Mouse (Mus musculus) ES-Bruce4 (cell line): ENCODE results near the gene Mgat3.

ENCODE experiments used
- CTCF ChIP-seq: IDR thresholded peaks from one replicate; pipeline ENCODE4 v1.8.1; 2011; ENCODE audit warnings: low read depth, low read length
- EP300 ChIP-seq: IDR thresholded peaks from 2 replicates; pipeline ENCODE4 v1.6.1; 2011; ENCODE audit warnings: low read depth, low read length; ENCODE audit not compliant: insufficient read depth
- POLR2A ChIP-seq: IDR thresholded peaks from one replicate; pipeline ENCODE4 v1.8.1; 2011; ENCODE audit warnings: low read length; ENCODE audit not compliant: insufficient read depth

GRCm38 (mm10) chr15:80158707-80159090, 14.8 kb upstream of the Mgat3 start:
- no peak for TF ChIP-seq EP300
- no peak for TF ChIP-seq CTCF
- TF ChIP-seq POLR2A = no peak
